Mouse (Mus musculus) testis, adult 2 months (tissue): ENCODE measurements at regions not wholly inside any gene's neighbourhood (a gene's known extent, or its start where the extent isn't known, plus 50 kb on each side); places are given as distances from the start of the nearest gene placed in this dataset.

Experiments
- CTCF ChIP-seq: fragments of 200-500 bp; IDR thresholded peaks from 2 replicates; pipeline ENCODE4 v1.5.1; 2012; ENCODE audit warnings: low read depth, mild to moderate bottlenecking, inconsistent platforms, low read length, moderate library complexity; ENCODE audit not compliant: control insufficient read depth, insufficient read depth, insufficient replicate concordance
- POLR2A ChIP-seq: fragments of 200-500 bp; IDR thresholded peaks from 2 replicates; pipeline ENCODE4 v1.6.1; 2012; ENCODE audit warnings: low read depth, mild to moderate bottlenecking, inconsistent platforms, low read length, moderate library complexity; ENCODE audit not compliant: control insufficient read depth

GRCm38 (mm10) chr13:46087663-46088062, 122.9 kb upstream of the Atxn1 start:
- no peak for TF ChIP-seq POLR2A
- no peak for TF ChIP-seq CTCF
